Mouse (Mus musculus): ENCODE results near the gene Med27.
A peak's percentile ranks its signal among the peaks of the same experiment; 100 is the strongest.

Gene Med27

GRCm38 (mm10) chr2:29346629-29347271 lies at the start of gene Med27:
Gene Med27 (plus strand): TSS chr2:29346819.
- DNase-seq: peak; percentile 98

- DNase-seq: peak in 1 of 2 experiments; percentile 43
Measured at GRCm38 (mm10) chr2:29309966-29310365, 36.7 kb upstream of the Med27 start.

GRCm38 (mm10) chr2:29312058-29312457 lies 34.6 kb upstream of the Med27 start:
- DNase-seq: no peak

GRCm38 (mm10) chr2:29317906-29318470 lies 28.6 kb upstream of the Med27 start:
- no peak for DNase-seq

- DNase-seq: no peak
Measured at GRCm38 (mm10) chr2:29318596-29318995, 28.0 kb upstream of the Med27 start.

- DNase-seq: no peak
Measured at GRCm38 (mm10) chr2:29320229-29320751, 26.3 kb upstream of the Med27 start.

GRCm38 (mm10) chr2:29320780-29321179 lies 25.8 kb upstream of the Med27 start:
- no peak for DNase-seq

GRCm38 (mm10) chr2:29324456-29324855 lies 22.2 kb upstream of the Med27 start:
- no peak for DNase-seq

- no peak for DNase-seq
Measured at GRCm38 (mm10) chr2:29330471-29330870, 16.1 kb upstream of the Med27 start.

GRCm38 (mm10) chr2:29338396-29338795 lies 8.2 kb upstream of the Med27 start:
- DNase-seq: no peak

- DNase-seq: no peak
Measured at GRCm38 (mm10) chr2:29358696-29359375, 12.2 kb downstream of the Med27 start.

GRCm38 (mm10) chr2:29360956-29361355 lies 14.3 kb downstream of the Med27 start:
- peak in 1 of 2 experiments; percentile 46 for DNase-seq

- no peak for DNase-seq
Measured at GRCm38 (mm10) chr2:29365000-29365695, 18.5 kb downstream of the Med27 start.

- DNase-seq: no peak
Measured at GRCm38 (mm10) chr2:29368730-29369129, 22.1 kb downstream of the Med27 start.

GRCm38 (mm10) chr2:29372176-29372575 lies 25.6 kb downstream of the Med27 start:
- no peak for DNase-seq

- no peak for DNase-seq
Measured at GRCm38 (mm10) chr2:29381683-29382082, 35.1 kb downstream of the Med27 start.

- no peak for DNase-seq
Measured at GRCm38 (mm10) chr2:29382583-29382982, 36.0 kb downstream of the Med27 start.

- no peak for DNase-seq
Measured at GRCm38 (mm10) chr2:29383133-29383532, 36.5 kb downstream of the Med27 start.

GRCm38 (mm10) chr2:29385405-29385804 lies 38.8 kb downstream of the Med27 start:
- DNase-seq: no peak

- no peak for DNase-seq
Measured at GRCm38 (mm10) chr2:29387268-29387667, 40.6 kb downstream of the Med27 start.

GRCm38 (mm10) chr2:29388937-29389336 lies 42.3 kb downstream of the Med27 start:
- no peak for DNase-seq

- no peak for DNase-seq
Measured at GRCm38 (mm10) chr2:29391086-29391485, 44.5 kb downstream of the Med27 start.

GRCm38 (mm10) chr2:29391996-29392395 lies 45.4 kb downstream of the Med27 start:
- no peak for DNase-seq
